Mouse (Mus musculus) heart, postnatal 0 days (tissue): ENCODE data around the gene Ube2d1.

ENCODE experiments used
- CTCF ChIP-seq: IDR thresholded peaks from 2 replicates; pipeline ENCODE4 v1.5.1; 2016; ENCODE audit warnings: antibody characterized with exemption, control low read depth, low read depth
- EP300 ChIP-seq: IDR thresholded peaks from 2 replicates; pipeline ENCODE4 v1.6.1; 2016; ENCODE audit warnings: antibody characterized with exemption, low read depth

DNA sequence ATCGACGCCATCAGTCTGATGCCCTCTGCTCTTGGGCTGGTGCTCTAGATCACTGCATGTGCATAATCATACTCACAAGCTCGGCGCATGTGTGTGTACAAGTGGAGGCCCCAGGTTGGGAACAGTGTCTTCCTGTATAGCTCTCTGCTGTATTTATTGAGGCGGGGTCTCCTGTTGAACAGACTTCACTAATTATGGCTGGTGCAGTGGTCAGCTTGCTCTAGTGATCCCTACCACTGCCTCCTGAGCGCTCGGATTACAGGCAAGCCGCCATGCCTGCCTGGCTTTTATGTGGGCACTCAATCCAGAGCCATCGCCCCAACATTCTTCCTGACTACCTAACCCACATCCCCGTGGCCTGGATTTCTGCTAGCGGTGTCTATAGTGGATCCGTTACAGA lies 45.0 kb upstream of the Ube2d1 start:
- no peak for TF ChIP-seq CTCF
- TF ChIP-seq EP300, result no peak
